Mouse (Mus musculus) embryonic facial prominence, embryonic 13.5 days (tissue): Measurements from ENCODE around the gene 4930433I11Rik. TPM values are rescaled to one million over a fixed set of nuclear protein-coding genes. Genes with fewer than 3 reads are reported as not detected.
"Not testable (repeated sequence)": the region's sequence is repeated elsewhere in the genome, so short reads cannot be mapped to it uniquely, and the experiment has no call there.

ENCODE experiments used
- ATAC-seq: fragments of 200-750 bp; cut with Nextera tagmentation; 2 replicates; pipeline ENCODE4 v1.8.0; 2017; ENCODE audit warnings: low read depth; ENCODE audit not compliant: insufficient number of reproducible peaks, insufficient read depth, low FRiP score, low TSS enrichment
- H3K27ac ChIP-seq: fragments of 300-500 bp; sonication (generic); 2 replicates; pipeline ENCODE4 v1.5.1; 2015; ENCODE audit warnings: moderate library complexity, mild to moderate bottlenecking, inconsistent platforms
- H3K27me3 ChIP-seq: fragments of 300-500 bp; sonication (generic); 2 replicates; pipeline ENCODE4 v1.6.1; 2015; ENCODE audit warnings: mild to moderate bottlenecking, inconsistent platforms
- H3K36me3 ChIP-seq: fragments of 300-500 bp; sonication (generic); 2 replicates; pipeline ENCODE4 v1.6.1; 2015; ENCODE audit warnings: mild to moderate bottlenecking, inconsistent platforms
- H3K4me1 ChIP-seq: fragments of 300-500 bp; sonication (generic); 2 replicates; pipeline ENCODE4 v1.6.1; 2015; ENCODE audit warnings: inconsistent platforms
- H3K4me2 ChIP-seq: fragments of 300-500 bp; sonication (generic); 2 replicates; pipeline ENCODE4 v1.6.1; 2015; ENCODE audit warnings: moderate library complexity, mild to moderate bottlenecking, inconsistent platforms
- H3K4me3 ChIP-seq: fragments of 300-500 bp; sonication (generic); 2 replicates; pipeline ENCODE4 v1.5.1; 2015; ENCODE audit warnings: mild to moderate bottlenecking, inconsistent platforms
- H3K9ac ChIP-seq: fragments of 300-500 bp; sonication (generic); 2 replicates; pipeline ENCODE4 v1.6.1; 2015; ENCODE audit warnings: mild to moderate bottlenecking, inconsistent platforms
- H3K9me3 ChIP-seq: fragments of 300-500 bp; sonication (generic); 2 replicates; pipeline ENCODE4 v1.6.1; 2016; ENCODE audit warnings: inconsistent platforms
- WGBS: fragments of 180-500 bp; shearing (Covaris S2); methylation state at CpG from one replicate; pipeline ENCODE4 v1.1.7; 2015; ENCODE audit warnings: mixed read lengths; 5-methylcytosine and 5-hydroxymethylcytosine counted together
- polyA plus RNA-seq: library from polyadenylated mRNA; unstranded; fragments of >200 nt; fragmentation: Nextera tagmentation; extraction: Ambion mirVana; gene quantifications from 2 replicates; pipeline ENCODE4 v1.2.1, GENCODE M21; 2015

The 4930433I11Rik gene
- not detected in 2 replicates for polyA plus RNA-seq

DNA sequence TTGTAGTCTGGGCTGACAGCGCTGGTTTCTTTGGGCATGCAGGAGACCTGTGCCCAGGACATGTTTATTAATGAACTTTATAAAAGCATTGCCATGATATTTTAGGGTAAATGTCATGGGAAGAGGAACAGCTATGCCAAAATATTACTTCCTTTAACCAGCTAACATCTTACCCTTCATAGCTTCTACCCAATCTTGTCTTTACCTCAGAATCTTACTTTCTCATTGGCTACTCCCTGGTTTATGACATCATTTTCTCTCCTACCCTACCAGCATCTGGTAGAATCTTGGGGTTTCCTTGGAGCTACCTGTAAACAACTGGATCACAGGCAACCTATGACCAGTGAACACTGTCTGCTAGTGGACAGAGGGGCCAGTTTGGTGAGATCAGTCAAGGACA lies at the start of gene 4930433I11Rik:
TSS of gene 4930433I11Rik (plus strand) at position 301 of the 400 bp plus-strand sequence.
- 85% methylated on average over 1 of the region's 1 CpGs for WGBS
- Histone ChIP-seq H3K36me3 (no peaks in the 10 kb centered on the region), H3K4me3 (no peak within 1 kb of the TSS), H3K4me1 (no peaks in the 10 kb centered on the region), H3K9me3 (no peaks in the 10 kb centered on the region), H3K4me2 (no peak within 1 kb of the TSS), H3K27me3 (no peaks in the 10 kb centered on the region), H3K9ac (no peak within 1 kb of the TSS), H3K27ac (no peak within 1 kb of the TSS)
- ATAC-seq, result no peak

DNA sequence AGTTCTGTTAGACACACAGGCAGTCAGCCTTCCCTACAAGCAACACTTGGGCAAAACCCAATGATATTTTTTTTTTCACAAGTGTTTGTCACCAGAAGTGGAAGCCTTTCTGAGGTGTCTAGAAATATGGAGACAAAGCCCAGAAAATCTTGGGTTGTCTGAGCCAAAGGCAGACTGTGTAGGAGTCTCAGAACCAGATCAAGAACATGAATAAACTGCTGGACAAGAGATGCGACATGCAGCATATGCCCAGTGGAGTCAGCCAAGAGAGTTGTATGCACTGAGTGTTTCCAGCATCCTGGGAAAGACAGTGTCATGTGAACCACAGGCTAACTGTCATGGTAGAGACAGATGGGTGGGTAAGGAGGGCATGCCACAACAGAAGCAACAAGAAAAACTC lies 48.0 kb upstream of the 4930433I11Rik start:
- no peaks in the 10 kb centered on the region for H3K36me3 ChIP-seq
- no peak for ATAC-seq
- WGBS, result 82% methylated on average over 1 of the region's 1 CpGs
- no peak overlapping the region for H3K4me3 ChIP-seq
- no peak overlapping the region for H3K27ac ChIP-seq
- no peak overlapping the region for H3K9ac ChIP-seq
- H3K9me3 ChIP-seq, result no peaks in the 10 kb centered on the region
- H3K4me2 ChIP-seq, result no peak overlapping the region
- H3K4me1 ChIP-seq, result no peaks in the 10 kb centered on the region
- H3K27me3 ChIP-seq, result no peaks in the 10 kb centered on the region

DNA sequence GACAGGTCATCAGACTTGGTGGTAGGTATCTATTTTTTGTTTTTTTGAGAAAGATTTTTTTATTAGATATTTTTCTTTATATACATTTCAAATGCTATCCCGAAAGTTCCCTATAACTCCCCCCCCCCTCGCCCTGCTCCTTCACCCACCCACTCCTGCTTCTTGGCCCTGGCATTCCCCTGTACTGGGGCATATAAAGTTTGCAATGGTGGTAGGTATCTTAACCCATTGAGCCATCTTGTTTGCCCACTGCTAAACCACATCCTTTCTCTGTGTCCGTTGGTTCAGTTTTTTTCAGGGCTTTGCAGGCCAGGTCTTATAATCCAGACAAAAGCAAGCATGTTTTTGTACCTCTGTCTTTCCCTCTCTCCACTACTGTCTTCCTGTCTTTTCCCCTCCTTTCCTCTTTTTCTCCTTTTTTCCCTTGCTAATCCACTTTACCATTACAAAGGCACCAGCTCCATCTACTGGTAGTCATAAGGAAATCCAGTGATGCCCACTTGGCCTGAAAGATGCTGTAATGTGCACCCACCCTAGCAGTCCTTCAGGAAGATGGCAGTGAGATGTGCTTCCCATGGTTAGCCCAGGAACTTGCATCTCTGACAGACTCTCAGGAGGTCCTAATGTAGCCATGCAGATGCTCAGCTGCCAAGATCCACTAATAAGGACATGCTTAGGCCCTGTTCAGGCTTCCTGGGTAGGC lies 45.0 kb upstream of the 4930433I11Rik start:
- ATAC-seq, result no peak
- Histone ChIP-seq H3K4me3 (no peak overlapping the region), H3K4me1 (no peaks in the 10 kb centered on the region), H3K27ac (no peak overlapping the region), H3K27me3 (no peaks in the 10 kb centered on the region), H3K9ac (no peak overlapping the region), H3K4me2 (no peak overlapping the region), H3K36me3 (no peaks in the 10 kb centered on the region), H3K9me3 (no peaks in the 10 kb centered on the region)
- 51% methylated on average over 3 of the region's 3 CpGs for WGBS

DNA sequence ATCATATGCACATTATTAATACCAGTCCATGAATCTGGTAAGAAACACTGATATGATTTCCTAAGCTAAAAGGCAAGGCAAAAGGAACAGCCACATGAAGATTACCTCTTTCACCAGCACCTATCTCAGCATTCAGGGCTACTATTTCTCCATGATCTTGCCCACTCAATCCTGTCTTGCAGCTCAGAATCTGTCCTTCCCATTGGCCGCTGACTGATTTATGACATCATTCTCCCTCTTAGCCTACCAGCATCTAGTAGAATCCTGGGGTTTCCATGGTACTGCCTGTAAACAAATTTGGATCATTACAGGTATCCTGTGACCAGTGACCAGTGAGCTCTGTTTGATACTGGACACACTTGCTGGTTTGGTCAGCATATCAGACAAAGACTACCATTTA lies 45.1 kb downstream of the 4930433I11Rik start, which contains the start of gene Gm4884:
TSS of gene Gm4884 (plus strand) at position 301 of the 400 bp plus-strand sequence.
- WGBS, result 89% methylated on average over 1 of the region's 1 CpGs
- ATAC-seq, H3K9ac ChIP-seq, H3K9me3 ChIP-seq, H3K4me3 ChIP-seq, H3K27me3 ChIP-seq, H3K4me1 ChIP-seq, H3K36me3 ChIP-seq, H3K27ac ChIP-seq, H3K4me2 ChIP-seq: not testable (repeated sequence)

DNA sequence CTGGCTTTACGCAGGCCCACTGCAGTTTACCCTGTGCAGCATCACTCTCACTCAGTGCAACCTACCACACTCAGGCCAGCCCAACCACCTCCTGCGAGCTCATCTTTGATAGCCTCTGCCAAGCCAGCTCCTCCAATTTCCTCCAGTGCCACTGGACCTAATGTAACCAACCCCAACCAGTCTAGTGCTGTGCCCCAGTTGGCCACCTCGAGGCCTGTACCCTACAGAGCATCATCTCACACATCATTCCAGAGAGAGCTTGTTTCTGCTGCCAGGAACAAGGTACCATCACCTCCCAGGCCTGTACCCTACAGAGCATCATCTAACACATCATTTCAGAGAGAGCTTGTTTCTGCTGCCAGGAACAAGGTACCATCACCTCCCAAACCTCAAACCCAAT lies 56.7 kb downstream of the 4930433I11Rik start:
- not testable (repeated sequence) for ATAC-seq, H3K4me1 ChIP-seq, H3K27ac ChIP-seq, H3K27me3 ChIP-seq, H3K4me3 ChIP-seq, H3K9me3 ChIP-seq, H3K9ac ChIP-seq, H3K36me3 ChIP-seq, H3K4me2 ChIP-seq
- WGBS, result 72% methylated on average over 3 of the region's 3 CpGs

Other genes starting within 250 kb of the 4930433I11Rik start
- gene Vstm2b, start 89.2 kb upstream of the 4930433I11Rik start, polyA plus RNA-seq, result 10.3 and 11.0 TPM in 2 replicates
- not detected in 2 replicates for gene Gm4884, start 45.2 kb downstream of the 4930433I11Rik start, polyA plus RNA-seq
- gene Gm5592, start 166.3 kb downstream of the 4930433I11Rik start, polyA plus RNA-seq, result not detected in 2 replicates